In the genomic region with DNA sequence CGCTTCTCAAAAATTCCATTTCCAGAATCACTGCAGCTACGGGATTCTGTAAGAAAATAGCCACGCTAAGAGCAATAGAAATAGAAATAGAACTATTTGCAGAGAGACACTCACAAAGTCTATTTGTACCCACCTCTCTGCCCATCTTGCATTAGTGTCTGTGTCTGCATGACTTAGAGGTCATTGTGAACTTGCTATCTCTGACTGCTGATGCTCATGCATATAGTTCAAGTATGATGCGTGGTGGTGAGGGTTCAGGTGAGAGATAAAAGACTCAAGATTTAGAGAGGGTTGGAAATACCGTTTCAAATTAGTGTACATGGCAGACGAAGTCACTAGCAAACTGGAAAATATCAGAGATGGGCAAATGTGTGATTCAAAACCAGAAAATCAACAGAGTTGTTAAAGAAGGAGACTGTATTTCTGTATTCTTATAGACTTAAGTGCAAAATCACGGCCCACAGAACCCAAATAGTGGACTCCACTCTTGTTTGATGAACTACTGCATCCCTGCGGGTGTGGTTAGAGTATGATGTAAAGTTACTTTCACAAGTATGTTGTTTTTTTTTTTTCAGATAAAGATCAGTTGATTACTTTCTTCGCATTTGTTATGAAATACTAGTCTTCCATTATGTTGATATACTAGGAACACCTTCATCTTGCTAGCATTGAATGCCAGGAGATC, we compare ENCODE assay signal across 1 mouse cellular context.
TF ChIP-seq lines count a peak whose summit lies in the region.

No protein-coding gene starts in this region.

TF ChIP-seq in CH12.LX, 34 proteins besides CTCF, POLR2A, EP300 and RAD21 (continued from another document):
- TF ChIP-seq JUN (IDR thresholded peaks at IDR 0.05; ENCODE audit: insufficient read depth, low read depth, low read length) (peak; percentile 2; the same call in 1 of the 2 replicates), ELF1 (IDR thresholded peaks at IDR 0.05; ENCODE audit: low read depth, low read length) (no peak), BHLHE40 (IDR thresholded peaks at IDR 0.05; ENCODE audit: low read depth, low read length) (0 out of 2 replicates have a peak, but pooled peaks have one; percentile 32), GABPA (IDR thresholded peaks at IDR 0.05; ENCODE audit: insufficient replicate concordance, low read depth, low read length) (no peak)
